Mouse (Mus musculus) CD4-positive helper T cell, adult 2 months (primary cell): ENCODE measurements around the gene Med27.
"Not testable (repeated sequence)": the region's sequence is repeated elsewhere in the genome, so short reads cannot be mapped to it uniquely, and the experiment has no call there.

ENCODE experiments used
- DNase-seq: peaks from one replicate; pipeline ENCODE4 v3.0.0-alpha.2; 2012; ENCODE audit warnings: low read depth, missing footprints, low spot score

Med27 gene

GRCm38 (mm10) chr2:29519402-29519801, 172.8 kb downstream of the Med27 start:
- DNase-seq, result no peak

DNA sequence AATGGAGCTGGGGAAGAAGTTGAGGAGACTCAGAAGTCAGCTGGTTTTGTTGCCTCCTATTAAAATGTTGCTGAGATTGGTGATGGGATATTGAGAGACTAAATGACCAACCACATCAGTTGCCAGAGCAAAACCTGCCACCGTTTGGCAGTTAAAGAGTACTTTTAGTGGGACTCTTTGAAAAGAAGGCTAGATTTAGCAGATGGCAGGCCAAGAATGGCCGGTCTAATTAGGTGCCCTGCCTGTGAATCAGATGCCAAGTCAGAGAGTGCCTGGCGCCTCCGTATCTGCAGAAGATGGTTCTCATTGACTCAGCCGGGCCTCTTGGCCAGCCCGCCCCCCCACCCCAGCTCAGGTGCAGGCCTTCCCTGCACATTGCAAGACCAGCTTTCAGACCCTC, 173.6 kb downstream of the Med27 start:
- DNase-seq, result no peak

DNA sequence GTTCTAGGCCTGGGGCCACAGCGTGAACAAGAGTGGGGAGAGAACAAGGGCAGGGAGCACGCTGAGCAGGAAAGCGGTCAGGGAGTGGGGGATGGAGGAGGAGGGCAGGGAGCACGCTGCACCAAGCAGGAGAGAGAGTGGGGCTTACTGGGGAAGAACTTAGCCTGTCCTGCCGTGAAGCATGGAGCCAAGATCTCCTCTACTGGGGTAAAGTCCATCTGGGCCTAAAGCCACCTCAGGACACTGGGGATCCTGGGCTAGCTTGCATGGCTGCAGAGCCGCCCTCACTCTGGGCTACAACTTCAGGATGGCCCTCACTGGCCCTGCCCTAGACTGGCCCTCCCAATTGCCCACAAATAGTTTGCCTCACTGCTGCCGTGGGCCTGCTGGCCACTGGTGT, 174.9 kb downstream of the Med27 start:
- no peak for DNase-seq

DNA sequence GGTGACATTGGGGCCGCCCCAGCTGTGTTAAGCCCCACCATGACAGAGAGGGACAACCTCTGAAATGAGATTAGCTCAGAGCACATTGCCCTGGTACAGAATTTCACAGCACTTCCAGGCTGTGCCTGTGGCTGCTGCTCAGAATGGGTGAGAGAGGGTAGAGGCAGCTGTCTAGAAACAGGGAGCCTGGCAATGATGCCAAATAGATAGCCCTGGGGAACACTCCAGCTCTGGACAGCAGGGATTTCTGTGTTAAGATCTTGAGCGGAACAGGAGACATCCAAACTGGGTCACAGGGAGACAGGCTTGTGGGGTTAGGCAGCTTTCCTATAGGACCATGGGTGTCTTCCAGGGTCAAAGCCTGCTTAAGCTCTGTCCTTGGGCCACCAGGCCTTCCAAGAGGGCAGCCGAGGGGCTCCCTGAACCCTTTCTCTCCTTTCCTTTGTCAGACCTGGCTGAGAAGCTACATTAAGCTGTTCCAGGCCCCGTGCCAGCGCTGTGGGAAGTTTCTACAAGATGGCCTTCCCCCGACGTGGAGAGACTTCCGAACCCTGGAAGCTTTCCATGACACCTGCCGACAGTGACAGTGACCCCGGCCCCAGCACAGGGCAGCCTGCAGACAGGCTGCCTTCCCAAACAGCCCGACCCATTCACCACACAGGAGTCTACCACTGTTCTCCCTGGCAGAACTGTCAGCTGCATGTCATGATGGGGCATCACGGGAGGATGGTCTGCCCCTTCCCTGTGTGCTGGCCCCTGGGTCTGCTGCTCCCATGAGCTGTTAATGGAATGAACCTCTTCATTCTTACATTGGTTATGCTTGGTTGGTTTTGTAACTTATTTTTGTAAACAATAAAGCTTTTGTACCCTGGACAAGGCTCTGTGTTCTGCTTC, 177.5 kb downstream of the Med27 start:
- no peak for DNase-seq

DNA sequence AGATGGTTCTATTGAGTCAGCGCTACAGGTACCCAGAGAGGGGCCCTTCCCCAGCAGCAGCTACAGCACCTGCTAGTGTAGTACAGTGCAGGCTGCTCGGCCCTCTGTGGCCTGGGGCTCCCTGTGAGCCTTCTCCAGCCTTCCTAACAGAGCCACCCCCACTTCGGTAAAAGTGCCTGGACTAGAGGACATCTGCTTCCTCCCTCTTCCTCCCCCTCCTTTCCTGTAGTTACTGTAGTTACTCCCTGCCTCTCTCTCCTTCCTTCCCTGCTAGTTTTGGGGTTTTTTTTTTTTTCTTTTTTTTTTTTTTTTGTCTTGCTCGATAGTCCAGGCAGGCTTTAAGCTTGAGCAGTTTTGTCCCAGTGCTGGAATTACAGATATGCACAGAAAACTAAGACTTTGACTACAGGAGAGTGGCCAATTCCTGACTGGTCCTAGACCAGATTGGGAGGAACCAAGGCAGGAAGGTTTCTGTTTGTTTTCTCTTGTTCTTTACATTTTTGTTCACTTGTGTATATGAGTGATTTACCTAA, 178.7 kb downstream of the Med27 start:
- DNase-seq, result no peak

DNA sequence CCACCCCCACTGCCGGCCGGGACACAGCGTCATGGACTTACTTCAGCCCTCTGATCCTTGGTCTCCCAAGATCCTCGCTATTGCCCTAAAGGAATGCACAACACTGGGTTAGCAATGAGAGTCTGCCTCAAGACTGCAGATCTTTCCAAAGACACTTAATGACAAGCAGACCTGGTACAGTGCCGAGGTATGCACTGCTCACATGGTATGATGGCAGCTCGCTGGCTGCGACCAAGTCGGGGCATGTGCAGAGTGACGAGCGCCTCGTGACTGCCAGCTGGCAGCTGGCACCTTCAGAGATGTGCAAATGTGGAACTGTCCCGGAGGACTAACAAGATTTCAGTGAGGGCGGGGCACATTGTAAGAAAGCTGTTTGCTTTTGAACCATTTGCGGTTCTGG, 179.6 kb downstream of the Med27 start:
- no peak for DNase-seq

DNA sequence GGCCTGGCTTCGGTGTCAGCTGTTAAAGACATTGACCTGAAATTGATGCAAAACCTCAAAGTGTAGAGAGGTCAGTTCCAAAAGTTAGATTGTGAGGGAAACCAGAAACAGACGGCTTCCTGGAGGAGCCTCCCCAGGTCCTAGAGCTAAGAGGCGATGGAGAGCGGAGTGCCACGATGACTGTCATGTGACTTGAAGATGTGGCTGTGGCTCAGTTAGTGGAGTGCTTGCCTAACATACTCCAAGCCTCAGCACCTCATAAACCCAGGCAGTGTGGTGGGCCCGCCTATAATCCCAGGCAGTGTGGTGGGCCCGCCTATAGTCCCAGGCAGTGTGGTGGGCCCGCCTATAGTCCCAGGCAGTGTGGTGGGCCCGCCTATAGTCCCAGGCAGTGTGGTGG, 180.9 kb downstream of the Med27 start:
- not testable (repeated sequence) for DNase-seq

DNA sequence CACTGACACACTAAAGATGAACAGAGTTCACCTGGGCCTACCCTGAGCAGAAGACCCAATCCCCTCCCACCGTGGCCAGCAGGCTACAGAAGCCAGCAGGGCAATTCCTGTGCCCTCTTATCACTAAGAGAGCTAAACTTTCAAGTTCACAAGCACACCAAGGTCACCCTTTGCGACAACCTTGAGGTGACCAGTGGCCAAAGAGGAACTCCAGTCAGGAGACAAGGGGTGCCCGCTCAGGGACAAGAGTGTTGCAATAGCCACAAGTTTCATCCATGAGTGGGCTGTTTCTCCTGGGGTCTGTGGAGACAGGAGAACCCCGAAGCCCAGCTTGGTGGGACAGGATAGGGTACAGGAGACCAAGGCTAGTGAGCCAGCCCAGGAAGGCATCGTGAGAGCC, 182.2 kb downstream of the Med27 start:
- no peak for DNase-seq

DNA sequence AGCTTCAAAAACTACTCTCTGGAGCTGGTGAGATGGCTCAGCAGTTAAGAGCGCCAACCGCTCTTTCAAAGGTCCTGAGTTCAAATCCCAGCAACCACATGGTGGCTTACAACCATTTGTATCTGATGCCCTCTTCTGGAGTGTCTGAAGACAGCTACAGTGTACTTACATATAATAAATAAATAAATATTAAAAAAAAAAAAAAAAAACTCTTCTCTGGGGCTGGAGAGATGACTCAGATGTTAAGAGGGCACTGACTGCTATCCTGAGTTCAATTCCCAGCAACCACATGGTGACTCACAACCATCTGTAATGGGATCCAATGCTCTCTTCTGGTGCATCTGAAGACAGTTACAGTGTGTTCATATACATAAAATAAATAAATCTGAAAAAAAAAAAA, 183.2 kb downstream of the Med27 start:
- DNase-seq, result not testable (repeated sequence)

DNA sequence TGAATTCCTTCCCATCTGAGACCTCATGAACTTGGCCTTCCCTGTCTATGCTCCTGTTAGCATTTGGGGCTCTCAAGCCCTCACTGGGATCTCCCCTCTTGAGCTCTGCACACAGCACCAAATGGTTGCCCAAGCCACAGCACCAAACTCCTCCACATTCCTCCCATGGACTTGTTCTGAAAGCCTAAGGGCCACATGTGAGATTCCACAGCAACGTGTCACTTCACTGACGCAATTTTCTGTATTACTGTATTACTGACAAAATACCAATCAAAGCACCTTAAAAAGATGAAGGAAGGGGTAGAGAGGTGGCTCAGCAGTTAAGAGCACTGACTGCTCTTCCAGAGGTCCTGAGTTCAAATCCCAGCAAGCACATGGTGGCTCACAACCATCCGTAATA, 185.6 kb downstream of the Med27 start:
- no peak for DNase-seq

- DNase-seq, result no peak
Measured at GRCm38 (mm10) chr2:29532921-29533320, 186.3 kb downstream of the Med27 start.

DNA sequence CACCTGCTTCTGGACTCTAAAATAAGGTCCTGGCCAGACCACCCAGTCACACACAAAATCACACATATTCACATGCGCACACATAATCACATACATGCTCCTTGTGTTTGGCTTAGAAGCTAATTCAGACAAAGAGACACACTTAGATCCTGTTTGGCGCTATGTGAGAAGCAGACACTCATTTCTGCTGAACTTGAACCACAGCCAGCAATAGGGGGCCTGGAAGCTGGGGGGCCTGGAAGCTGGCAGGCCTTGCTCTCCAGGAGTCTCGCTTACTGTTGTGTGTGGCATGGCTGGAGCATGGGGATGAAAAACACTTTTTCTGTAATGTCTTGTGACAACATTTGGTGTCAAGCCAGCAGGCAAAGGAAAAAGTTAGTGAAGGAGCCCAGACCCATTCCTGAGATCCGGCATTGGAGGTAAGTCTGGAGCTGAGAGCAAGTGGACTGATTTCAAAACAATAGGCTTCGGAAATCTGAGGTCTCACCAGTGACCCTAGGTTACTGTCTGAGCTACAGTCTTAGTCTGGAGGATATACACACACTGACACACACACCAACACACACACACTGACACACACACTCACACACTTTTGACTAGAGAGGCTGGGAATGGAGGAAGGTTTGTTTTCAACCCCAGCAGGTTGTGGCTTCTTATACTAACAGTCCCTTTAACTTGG, 189.1 kb downstream of the Med27 start:
- DNase-seq, result no peak

- DNase-seq, result no peak
Measured at GRCm38 (mm10) chr2:29536481-29536880, 189.9 kb downstream of the Med27 start.

GRCm38 (mm10) chr2:29537334-29537733, 190.7 kb downstream of the Med27 start:
- DNase-seq, result no peak

DNA sequence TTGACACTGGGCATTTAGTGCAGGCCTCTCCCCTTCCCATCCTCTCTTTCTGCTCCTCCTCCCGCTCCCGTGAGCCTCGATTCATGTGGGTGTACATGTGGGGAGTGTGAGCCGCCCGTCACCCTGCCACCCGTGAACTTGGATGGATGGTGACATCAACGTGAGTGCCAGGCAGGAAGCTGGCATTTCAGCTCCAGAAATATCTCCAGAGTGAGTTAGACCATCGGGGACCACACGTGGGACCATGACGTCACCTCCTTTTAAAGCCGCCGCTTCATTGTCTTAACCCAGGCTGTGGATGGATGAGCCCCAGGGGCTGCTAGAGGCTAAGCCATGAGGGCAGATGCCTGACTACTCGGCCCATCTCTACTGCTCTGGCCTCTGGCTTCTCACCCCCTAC, 195.4 kb downstream of the Med27 start:
- DNase-seq, result no peak

DNA sequence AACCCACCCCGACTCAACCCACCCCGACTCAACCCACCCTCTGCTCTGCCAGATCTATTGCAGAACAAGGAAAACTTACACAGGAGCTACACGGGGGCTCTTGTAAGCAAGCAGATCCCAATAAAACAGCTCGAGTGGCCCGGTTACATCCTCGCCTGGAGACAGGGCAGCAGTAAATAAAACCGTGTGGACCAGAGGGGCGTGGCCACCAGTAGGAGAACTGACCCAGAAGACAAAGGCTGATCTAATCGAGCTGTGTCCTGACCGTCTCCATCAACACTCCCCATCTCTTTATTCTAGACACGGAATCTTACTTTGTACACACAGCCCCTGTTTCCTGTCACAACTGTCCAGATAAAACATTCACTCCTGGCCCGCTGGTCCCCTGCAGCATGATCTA, 200.0 kb downstream of the Med27 start:
- DNase-seq, result no peak

DNA sequence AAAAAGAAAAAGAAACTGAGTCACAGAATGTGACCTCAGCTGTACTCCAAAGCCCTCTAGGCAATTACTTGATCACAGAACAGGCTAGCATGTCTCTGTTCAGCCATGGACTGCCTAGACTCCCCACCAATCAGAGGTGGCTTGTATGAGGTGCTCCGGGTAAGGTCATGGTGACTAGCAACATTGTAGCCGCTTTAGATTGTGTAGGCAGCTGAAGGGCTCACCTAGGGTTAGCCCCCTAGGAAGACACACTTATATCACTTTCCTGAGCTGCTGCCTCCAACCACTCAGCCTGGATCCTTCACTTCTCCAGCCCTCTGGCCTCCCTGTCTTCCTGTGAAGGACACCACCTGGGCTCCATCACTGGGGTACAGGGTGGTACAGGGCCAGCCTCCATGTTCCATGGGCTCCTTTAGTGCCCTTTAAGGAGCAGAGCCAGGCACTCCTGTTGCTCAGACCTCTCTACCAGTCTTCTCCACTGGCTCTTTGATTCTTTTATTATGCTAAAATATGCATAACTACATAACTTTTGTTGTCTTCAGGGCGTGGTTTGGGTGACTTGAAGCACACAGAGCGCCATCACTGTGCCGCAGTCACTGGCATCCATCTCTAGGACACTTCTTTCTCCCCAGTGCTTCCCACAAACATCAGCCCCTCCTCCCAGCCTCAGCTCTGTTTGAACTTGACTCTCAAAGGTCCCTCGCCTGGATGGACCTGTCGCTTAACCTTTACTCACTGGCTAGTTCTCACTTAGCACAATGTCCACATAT, 205.4 kb downstream of the Med27 start:
- DNase-seq, result no peak

- peak; percentile 46 for DNase-seq
Measured at GRCm38 (mm10) chr2:29553945-29554634, 207.5 kb downstream of the Med27 start.

DNA sequence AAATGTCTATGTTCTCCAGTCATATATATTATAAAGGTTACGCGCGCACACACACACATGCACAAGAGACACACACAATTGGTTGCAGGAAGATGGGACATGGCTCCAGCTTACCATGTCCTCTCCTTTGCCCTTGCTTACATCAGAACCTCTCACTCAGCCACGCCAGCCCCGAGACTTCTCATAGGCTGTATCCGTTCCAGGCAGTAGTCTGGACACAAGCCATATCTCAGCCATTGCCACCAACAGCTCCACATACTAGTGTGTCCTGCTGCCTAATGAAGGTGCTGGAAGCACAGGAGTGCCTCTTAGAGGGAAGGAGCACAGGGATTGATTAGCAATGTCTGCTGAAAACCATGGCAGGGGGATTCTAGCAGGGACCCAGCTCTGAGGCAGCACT, 211.9 kb downstream of the Med27 start:
- DNase-seq, result no peak

- DNase-seq, result no peak
Measured at GRCm38 (mm10) chr2:29559955-29560354, 213.3 kb downstream of the Med27 start.

- DNase-seq, result no peak
Measured at GRCm38 (mm10) chr2:29561468-29561867, 214.8 kb downstream of the Med27 start.
